Comparison of ENCODE assay signal across 25 mouse cellular contexts in the genomic region with DNA sequence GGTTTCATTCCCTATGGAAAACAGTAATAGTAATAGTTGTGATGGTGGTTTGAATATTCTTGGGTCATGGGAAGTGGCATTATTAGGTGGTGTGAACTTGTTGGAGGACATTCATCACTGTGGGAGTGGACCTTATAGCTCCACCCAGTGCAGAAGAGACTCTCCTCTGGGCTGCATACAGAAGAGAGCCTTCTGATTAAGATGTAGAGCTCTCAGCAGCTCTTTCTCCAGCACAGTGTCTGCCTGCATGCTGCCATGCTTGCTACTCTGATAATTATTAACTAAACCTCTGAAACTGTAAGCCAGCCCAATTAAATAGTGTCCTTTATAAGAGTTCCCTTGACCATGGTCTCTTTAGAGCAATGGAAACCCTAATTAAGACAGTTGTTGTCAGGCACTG.
"Had no signal": no experiment of that assay in that cellular context is flagged by ENCODE, and none has a peak within 500 bp of the region (broad histone marks: within the 10 kb centered on the region; RNA-seq: fewer than 3 reads in every experiment).

No protein-coding gene starts in this region.

- H3K27ac ChIP-seq: gastrocnemius, adult 2 months; heart, embryonic 10.5 days; hindbrain, embryonic 10.5 days; hindbrain, embryonic 12.5 days; hindbrain, embryonic 15.5 days; hindbrain, postnatal 0 days; limb, embryonic 13.5 days; limb, embryonic 15.5 days; liver, embryonic 12.5 days; liver, embryonic 14.5 days had no signal

- ATAC-seq: hindbrain, postnatal 0 days; intestine, embryonic 16.5 days; liver, embryonic 12.5 days had no signal

- H3K27me3 ChIP-seq: heart, embryonic 12.5 days; hindbrain, embryonic 12.5 days; hindbrain, embryonic 15.5 days; limb, embryonic 13.5 days; limb, embryonic 15.5 days; liver, embryonic 12.5 days had no signal

- H3K9ac ChIP-seq: heart, embryonic 12.5 days; hindbrain, embryonic 12.5 days; hindbrain, embryonic 15.5 days; limb, embryonic 13.5 days; limb, embryonic 15.5 days; liver, embryonic 12.5 days; liver, embryonic 14.5 days had no signal

- H3K4me1 ChIP-seq: heart, embryonic 10.5 days; heart, embryonic 12.5 days; hindbrain, embryonic 10.5 days; hindbrain, embryonic 12.5 days; hindbrain, embryonic 15.5 days; limb, embryonic 13.5 days; limb, embryonic 15.5 days; liver, embryonic 12.5 days had no signal

- H3K4me2 ChIP-seq: heart, embryonic 12.5 days; hindbrain, embryonic 12.5 days; hindbrain, embryonic 15.5 days; limb, embryonic 13.5 days; limb, embryonic 15.5 days; liver, embryonic 12.5 days had no signal

- H3K9me3 ChIP-seq: heart, embryonic 10.5 days; heart, embryonic 12.5 days; hindbrain, embryonic 10.5 days; hindbrain, embryonic 12.5 days; hindbrain, embryonic 15.5 days; limb, embryonic 13.5 days; limb, embryonic 15.5 days; liver, embryonic 12.5 days had no signal

- H3K36me3 ChIP-seq: heart, embryonic 10.5 days; heart, embryonic 12.5 days; hindbrain, embryonic 10.5 days; hindbrain, embryonic 12.5 days; hindbrain, embryonic 15.5 days; limb, embryonic 13.5 days; limb, embryonic 15.5 days; liver, embryonic 12.5 days had no signal

- H3K4me3 ChIP-seq: gastrocnemius, adult 2 months; heart, embryonic 10.5 days; heart, embryonic 12.5 days; hindbrain, embryonic 10.5 days; hindbrain, embryonic 12.5 days; hindbrain, embryonic 15.5 days; limb, embryonic 13.5 days; limb, embryonic 15.5 days; liver, embryonic 12.5 days had no signal

- DNase-seq: gastrocnemius, adult 2 months; gastrocnemius, postnatal 10 days; gastrocnemius, postnatal 25 days; heart, adult 18-20 months; heart, postnatal 10 days; heart, postnatal 4 days; kidney, adult 11 months; kidney, adult 2 months; kidney, adult 9 months; kidney, postnatal 10 days; kidney, postnatal 25 days; layer of hippocampus, adult 9-11 months; layer of hippocampus, postnatal 36 days; left cerebral cortex, postnatal 4 days had no signal
